Mouse (Mus musculus) frontal cortex, postnatal 36 days (tissue): ENCODE data around the gene Kcnip2.
A peak's percentile ranks its signal among the peaks of the same experiment; 100 is the strongest.
"Not testable (repeated sequence)": the region's sequence is repeated elsewhere in the genome, so short reads cannot be mapped to it uniquely, and the experiment has no call there.

Source experiments
- DNase-seq, 2 experiments: peaks; one replicate each; pipeline ENCODE4 v3.0.0; 2022; ENCODE audit warnings: low spot score in 2 of 2

The Kcnip2 gene

DNA sequence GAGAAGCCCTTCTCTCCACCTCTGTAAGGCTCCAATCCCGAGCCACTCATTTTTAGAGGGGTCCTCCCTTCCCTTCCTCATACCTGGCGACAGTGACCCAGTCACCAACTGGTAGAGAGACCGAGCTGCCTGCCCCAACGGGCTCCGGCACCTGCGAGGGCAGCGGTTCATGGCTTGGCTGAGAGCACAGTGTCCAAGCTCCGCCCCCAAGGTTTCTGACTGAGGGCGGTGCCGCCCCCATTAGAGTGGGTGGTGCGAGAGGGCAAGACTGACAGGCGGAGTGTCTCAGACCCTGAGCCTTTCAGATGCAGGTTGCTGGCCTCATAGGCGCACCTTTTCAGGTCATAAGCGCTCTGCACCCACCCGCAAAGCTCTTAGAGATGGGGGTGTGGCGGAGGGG is 3.7 kb downstream of the Kcnip2 start:
- DNase-seq: no peak

DNA sequence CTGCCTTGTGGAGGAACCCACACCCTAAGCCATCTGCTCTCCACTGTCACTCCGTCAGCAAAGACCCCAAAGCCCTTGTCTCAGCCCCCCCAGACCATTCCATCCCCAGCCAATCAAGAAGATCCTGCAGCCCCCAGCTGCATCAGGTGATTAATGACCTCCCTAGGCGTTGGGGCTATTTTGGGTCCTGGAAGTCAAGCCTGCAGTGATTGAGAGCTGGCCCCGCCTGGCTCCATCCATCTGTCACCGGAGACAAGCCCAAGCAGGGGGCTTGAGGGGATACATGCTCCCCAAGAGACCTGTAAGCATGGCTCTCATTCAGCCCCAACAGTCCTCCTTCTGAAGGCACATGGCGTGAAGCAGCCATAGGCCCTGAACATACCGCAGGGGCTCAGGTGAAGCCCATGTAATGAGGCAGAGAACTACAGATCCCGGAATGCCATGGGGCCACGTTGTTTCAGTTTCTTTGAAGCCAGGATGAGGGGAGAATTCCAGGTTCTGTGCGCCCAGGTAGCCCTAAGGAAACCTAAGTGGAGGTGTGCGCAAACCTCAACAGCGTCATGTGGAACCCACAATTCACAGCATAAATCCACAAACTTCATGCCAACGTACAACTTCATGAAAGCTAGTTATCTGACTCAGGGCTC is 4.7 kb downstream of the Kcnip2 start:
- DNase-seq: no peak

DNA sequence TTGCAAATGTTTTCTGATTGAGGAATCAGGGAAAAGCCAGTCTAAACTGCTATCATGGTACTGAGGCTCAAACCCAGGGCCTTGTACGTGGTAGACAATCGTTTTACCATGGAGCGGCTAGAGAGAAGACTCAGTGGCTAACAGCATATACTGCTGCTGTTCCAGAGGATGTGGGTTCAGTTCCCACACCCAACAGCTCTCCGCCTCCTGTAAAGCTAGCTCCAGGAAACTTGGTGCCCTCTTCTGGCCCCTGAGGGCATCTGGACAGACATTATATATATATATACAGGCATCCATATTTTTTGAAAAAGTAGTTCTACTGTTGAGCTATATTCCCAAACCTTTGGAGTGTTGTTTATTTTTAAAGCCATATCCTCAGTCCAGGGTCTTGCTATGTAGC is 8.1 kb downstream of the Kcnip2 start:
- no peak for DNase-seq

DNA sequence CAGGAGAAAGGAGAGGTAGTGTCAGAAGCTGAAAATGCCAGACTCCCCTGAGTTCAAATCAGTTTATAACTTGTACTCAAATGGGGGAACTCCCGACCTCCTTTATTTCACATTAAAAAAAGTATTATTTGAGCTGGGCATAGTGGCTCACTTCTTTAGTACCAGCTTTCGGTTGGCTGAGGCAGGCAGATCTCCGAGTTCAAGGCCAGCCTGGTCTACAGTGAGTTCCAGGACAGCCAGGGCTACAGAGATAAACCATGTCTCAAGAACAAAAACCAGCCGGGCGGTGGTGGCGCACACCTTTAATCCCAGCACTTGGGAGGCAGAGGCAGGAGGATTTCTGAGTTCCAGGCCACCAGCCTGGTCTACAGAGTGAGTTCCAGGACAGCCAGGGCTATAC is 10.0 kb downstream of the Kcnip2 start:
- DNase-seq: not testable (repeated sequence)

DNA sequence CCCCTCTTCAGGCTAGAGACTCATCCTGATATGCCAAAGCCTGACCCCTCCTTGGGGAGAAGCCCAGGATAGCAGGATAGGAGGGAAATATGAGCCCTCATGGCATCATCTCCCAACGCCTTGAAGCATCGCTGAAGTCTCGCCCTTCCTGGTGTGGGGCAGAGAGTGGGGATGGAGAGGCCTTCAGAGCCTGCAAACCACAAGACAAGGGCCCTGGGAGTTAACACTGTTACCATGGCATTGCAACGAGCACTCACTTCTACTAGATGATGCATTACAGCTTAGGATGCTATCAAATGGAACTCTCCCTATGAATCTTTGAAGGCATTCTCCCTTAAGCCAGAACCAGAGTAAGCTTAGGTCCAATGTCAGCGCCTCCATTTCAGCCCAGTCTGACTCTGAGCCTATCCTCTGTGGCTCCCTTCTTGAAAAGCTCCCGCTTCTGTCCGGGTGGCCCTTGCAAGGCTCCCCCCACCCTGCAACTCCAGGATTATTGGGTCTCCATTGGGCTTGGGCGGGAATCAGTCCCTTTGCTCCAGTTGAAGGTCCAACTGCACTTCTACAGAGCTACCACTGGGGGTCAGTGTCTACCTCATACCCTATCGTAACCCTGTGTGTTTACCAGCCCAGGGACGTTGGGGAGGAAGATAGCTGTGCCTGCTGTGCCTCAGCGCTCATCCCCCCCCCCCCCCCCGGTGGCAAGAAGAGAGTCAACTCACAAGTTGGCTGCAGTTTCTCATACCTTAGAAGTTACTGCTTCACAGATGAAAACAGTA is 11.1 kb downstream of the Kcnip2 start:
- DNase-seq: no peak

DNA sequence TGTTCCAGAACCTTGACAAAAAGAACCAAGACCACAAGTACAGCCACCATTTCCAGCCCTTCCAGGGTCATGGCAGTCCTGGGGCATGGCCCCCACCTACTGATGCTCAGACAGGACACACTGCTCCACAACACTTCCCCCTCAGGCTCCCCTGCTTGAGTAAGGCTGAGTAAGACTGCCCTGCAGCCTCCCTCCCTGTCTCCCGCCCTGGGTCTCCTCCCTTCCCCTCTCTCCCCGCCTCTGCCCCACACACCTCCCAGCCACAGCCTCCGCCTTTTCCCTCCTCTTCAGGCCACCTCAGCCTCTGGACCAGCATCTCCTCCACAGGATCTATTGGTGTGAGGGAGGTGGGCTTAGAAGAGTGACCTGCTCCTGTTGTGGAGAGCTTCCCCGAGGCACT is 12.5 kb downstream of the Kcnip2 start:
- no peak for DNase-seq

DNA sequence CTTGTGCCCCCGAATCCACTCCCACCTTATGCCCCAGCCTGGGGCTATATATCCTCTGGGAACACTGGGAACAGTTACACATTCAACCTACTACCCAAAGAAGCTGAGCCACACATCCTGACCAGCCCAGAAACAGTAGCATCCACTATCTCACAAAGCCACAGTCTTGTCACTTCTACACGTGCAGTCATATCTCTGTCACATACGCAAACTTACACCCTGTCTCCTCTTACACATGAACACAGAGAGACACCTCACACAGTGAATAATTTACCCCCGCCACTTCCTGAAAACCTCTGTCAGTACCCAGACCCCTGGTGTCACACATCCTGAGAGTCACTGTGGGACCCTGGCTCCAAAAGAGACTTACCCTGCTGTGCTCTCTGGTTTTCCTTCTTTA is 13.2 kb downstream of the Kcnip2 start:
- DNase-seq: no peak

DNA sequence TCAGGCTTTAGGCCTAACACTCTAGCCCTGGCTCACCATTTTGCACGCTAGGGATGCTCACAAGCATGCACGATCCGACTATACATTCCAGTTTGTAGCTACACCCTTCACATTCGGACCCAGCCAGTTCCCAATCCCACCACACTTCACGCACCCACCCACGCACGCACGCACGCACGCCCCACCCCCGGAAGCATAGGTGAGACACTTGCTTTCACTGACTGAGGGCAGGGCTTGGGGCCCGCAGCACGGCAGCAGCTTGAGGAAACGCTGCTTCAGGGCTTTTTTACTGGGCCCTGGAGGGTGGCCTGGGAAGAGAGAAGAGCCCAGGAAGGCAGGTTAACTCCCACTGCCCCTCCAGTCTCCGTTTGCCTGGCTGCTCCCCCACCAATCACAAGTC is 19.0 kb downstream of the Kcnip2 start:
- no peak for DNase-seq

DNA sequence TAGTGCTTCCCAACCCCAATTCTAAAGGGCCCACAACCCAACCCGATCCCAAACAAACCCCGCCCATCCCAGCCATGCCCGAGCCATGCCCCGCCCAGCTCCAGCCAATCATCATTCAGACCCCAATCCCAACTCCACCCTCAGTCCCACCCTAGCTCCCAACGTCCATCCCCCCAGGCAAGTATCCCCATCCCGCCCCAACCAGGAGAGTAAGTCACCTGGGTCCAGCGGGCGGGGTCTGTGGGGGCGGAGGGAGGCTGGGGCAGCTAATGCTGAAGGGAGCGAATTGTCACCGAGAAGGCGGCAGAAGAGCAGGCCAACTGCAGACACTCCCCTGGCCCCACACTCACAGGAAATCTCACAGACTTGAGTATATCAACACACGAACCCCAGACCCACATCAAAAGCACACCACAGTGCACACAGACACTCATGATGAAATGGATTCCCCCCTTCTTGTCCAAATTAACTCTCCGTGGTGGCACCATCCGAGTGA is 19.8 kb downstream of the Kcnip2 start:
- DNase-seq: no peak

DNA sequence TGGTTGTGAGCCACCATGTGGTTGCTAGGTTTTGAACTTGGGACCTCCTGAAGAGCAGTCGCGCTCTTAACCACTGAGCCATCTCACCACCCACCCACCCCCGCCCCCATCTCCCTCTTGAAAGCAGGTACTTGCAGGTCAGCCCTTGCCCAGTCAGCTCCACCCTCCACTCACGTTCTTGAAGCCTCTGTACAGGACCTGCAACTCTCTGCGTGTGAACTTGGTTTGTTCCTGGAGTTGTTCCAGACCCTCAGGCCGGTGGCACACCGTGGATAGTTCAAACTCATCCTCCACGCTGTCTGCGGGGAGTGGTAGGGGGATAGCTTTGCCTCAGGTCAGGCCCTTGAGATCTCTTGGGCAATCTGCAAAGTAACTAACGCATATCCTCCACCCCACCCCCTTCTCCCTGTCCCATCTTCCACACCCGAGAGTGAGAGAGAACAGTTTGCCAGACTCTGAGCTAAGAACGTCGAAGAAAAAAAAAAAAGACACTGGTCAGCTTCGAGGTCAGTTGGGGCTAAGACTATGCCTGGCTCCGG is 20.4 kb downstream of the Kcnip2 start:
- DNase-seq: no peak

DNA sequence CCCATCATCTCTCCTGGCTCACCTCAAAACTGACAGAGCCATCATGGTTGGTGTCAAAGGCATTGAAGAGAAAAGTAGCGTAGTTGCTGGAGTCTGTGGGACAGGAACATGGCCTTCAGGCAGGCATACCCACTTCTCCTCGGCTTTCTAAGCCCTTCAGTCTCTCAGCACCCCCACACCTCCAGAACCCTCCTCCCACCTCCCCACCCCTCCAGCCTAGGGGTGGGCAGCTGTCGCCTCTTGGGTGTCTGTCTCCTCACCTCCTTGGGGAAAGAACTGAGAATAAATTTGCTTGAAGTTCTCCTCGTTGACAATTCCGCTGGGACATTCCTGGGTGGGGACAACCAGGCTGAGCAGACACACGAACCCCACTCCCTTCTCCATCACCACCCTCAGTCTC is 21.1 kb downstream of the Kcnip2 start:
- no peak for DNase-seq

DNA sequence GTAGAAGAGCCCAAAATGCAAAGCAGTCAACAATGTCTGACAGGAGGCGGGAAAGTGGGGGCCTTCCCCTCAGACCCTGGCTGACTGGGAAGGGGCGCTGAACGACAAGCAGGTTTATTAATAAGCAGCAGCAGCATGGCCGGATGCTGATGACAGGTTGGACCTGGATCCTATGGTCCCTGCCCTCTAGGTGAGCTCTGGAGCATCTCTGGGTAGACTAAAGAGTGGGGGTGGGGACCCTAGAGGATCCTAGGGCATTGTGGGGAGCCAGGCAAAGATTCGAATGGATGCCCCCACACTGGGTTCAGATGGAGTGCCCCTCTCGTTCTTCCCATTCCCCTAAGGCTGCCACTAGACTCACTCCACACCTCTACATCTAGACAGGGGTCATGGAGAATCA is 23.5 kb downstream of the Kcnip2 start:
- DNase-seq: no peak

DNA sequence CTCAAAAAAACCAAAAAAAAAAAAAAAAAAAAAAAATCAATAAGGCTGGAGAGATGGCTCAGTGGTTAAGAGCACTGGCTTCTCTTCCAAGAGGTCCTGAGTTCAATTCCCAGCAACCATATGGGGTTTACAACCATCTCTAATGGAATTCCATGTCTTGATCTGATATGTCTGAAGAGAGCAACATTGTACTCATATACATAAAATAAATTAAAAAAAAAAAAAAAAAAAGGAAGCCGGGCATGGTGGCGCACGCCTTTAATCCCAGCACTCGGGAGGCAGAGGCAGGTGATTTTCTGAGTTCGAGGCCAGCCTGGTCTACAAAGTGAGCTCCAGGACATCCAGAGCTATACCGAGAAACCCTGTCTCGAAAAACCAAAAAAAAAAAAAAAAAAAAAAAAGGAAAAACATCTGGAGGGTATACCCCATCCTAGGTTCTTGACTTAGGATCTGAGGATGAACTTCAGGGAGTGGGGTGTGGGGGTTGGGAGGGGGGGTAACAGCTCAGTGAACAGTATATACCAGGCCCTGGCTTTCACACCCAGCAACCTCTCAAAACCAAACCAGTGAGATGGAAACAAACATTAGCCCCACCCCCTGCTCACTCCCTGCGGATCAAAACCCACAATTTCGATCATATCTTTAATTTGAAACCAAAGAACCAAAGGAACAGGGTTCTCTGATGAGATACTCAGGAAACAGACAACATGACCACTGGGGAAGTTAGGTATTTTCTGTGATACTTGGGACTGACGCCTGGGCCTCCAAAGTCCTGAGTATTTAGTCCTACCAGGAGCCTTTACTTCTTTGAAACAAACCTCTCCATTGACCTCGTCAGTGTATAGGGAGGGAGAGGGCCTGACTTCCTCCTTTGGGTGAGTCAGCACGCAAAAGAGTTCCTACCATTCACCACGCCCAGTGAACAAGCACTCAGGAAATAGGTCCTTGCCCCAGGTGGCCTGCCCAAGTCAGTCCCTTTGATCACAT is 25.7 kb downstream of the Kcnip2 start:
- DNase-seq: no peak

DNA sequence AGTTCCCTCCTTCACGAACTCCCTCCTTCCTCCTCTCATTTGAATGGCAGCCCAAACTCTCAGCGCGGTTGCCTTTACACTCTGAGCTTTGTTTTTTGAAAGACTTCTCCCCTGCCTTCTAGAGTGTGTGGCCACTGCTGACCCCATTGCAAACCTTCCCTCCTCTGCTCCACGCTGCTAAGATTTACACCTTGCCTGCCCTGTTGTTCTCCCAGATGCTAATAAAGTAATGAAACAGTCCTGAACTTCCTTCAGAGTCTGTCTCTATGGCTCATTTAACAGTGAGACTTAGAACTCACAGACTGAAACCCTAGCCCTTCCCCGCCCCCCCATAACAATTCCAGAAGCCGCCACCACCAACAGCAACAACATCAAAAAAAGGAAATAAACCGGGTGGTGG is 26.5 kb downstream of the Kcnip2 start:
- DNase-seq: no peak

DNA sequence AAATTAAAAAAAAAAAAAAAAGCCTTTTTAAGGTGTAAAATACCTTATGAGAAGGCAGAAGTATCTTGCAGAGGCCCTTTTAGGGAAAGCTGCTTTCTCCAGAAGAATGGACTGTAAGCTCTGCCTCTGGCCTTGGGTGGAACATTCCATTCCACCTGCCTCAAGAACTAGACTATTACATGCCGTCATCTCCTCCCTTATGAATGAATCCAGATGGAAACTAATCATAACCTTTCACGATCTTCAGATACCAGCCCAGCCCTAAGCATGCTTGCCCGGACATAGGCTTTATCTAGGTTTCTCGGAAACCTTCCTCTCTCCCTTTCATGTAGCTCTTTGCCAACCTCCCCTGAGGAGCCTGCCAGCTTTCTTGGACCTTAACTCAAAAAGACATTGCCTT is 27.5 kb downstream of the Kcnip2 start:
- no peak for DNase-seq

DNA sequence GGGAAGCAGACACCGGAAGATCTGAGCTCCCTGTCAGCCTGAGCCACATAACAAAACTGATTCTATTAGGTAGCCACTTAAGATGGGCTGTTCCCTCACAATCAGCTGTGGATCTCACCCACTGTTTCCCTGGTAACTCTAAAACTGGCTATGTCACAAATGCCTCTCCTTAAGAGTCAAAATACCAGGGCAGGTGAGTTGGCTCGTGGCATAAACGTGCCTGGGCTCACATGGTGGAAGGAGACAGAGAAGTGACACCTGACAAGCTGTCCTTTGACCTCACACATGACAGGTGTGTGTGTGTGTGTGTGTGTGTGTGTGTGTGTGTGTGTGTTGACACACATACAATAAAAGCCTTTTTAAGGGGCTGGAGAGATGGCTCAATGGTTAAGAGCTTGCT is 28.4 kb downstream of the Kcnip2 start:
- DNase-seq: no peak

DNA sequence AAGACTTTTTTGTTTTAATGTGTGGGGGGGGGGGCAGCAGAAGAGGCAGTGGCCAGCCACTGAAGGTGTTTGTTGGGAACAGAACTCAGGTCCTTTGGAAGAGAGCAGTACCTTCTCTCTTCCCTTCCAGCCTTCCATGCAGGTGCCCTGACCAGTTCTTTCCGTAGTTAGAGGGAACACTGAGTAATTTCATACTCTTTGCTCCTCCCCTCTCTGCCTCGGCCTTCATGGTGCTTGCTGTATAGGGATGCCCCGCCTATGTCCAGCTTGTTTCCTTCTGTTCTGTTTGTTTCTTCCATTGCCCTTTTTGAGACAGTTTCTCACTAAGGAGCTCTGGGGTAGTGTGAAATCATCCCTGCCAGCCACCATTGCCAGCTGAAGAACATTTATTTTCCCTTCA is 30.4 kb downstream of the Kcnip2 start:
- no peak for DNase-seq

DNA sequence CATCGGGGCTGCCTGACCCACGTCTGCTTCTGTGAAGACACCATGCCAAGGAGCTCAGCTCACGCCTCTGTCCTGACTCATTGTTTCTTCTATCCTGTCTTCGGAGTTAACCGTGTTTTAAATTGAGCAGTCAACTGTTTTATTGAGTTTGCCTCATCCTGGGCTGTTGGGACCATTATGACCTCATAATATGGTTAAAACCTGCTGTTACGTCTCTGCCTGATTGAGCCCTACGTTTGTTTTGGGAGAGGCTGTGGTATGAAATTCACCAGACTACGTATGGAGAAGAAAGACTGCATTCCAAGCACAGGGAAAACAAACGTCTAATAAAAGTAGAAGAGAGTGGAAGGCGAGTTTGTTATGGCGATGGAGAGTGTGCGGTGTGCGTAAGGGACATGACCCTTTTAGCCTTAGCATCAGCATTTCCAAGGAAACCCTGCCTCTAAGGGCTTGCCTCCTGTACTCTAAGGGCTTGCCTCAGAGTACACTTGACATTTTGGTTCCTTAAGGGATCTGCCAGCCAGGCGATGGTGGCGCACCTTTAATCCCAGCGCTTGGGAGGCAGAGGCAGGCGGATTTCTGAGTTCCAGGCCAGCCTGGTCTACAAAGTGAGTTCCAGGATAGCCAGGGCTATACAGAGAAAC is 31.8 kb downstream of the Kcnip2 start:
- no peak for DNase-seq

DNA sequence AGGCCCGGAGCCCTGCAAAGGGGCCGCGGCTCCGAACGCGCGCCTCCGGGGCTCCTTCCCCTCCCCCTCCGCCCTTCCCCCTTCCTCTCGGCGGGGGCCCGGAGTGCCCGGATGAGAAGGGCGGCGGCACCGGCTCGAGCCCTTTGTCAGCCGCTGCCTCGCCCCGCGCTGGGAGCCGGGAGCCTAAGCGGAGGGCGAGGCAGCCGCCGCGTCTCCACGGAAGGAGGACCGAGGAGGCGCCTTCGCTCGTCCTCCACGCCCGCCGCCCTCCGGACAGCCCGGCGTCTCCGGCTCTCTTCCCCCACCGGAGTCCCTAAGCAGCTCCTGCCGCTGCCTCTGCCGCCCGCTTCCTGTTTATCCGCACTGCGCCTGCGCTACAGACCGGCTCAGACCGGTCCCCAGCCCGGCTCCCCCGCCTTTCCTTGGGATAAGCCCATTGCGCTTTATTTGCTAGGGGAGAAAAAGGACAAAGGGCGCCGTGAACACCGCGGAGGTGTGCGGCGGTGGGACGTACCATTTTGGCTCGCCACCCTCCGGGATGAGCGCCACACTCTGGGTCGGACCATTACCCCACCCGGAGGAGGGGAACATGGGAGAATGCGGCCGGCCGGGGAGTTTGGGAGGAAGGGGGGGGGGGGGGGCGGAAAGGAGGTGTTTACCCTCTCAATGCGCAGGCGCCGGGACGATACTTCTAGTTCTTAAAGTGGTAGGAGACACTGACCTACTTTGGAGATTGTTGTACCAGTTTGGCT is 32.5 kb downstream of the Kcnip2 start, which contains the start of gene Mgea5:
Gene Mgea5, minus strand, starts transcription at position 657 of the 752 bp plus-strand sequence.
- peak; percentile 98 for DNase-seq

DNA sequence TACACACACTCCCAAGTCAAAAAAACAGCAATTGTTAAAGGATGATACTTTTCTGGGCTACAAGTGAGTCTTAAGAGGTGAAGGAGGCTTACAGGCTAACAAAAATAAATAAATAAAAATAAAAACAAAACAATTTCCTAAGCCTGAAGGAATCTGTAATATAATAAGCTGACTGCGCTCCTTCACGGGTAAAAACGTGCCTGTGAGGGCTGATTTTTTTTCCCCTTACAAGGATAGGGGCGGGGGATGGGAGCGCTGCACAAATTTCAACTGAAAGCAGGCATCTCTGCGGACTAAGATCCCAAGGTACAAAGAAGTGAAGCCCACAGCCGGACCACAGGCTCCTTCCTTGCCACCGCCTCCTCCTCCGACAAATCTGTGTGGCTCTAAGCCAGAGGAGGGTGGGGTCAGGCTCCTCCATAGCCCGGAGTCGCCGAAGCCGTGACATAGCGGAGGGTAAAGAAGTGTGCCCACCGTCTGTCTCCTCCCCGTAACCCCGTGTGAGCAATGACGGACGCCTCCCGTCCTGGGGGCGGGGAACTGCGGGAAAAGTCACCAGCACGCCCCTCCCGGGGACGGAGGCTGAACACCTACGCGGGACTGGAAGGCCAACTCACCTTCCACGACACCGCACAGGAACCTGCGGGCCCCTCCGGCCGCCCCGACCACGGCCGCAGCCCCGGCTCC is 33.4 kb downstream of the Kcnip2 start:
- DNase-seq: peak; percentile 51 to 59
